Mouse (Mus musculus) v-Abl transformed pro-B cells (cell line): ENCODE results near the gene Lactbl1.

Source experiments
- in situ Hi-C, 2 experiments: fragments of 400-800 bp; cut with MboI; formaldehyde crosslinking; loops; one replicate each; pipeline ENCODE4 v1.15.1; 2025; ENCODE audit not compliant: unreplicated experiment in 2 of 2

Lactbl1 gene

GRCm38 (mm10) chr4:136631237-136631994, 9.0 kb downstream of the Lactbl1 start:
- in situ Hi-C loops, result no loop called here

- in situ Hi-C loops, result no loop called here
These were observed 13.6 kb downstream of the Lactbl1 start for GRCm38 (mm10) chr4:136635995-136636394.

DNA sequence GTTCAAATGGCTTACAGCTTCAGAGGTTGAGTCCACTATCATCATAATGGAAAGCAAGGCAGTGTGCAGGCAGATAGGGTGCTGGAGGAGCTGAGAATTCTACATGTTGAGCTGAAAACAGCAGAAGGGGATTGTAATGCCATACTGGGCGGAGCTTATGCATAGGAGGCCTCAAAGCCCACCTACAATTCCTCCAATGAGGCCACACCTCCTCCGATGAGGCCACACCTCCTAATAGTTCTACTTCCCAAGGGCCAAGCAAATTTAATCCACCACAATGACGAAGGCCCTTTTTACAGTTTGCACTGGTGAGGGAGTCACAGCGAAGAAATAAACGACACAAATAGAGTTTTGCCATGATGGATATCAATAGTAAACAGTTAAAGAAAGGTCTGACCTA, 14.1 kb downstream of the Lactbl1 start:
- in situ Hi-C loops, result no loop called here

DNA sequence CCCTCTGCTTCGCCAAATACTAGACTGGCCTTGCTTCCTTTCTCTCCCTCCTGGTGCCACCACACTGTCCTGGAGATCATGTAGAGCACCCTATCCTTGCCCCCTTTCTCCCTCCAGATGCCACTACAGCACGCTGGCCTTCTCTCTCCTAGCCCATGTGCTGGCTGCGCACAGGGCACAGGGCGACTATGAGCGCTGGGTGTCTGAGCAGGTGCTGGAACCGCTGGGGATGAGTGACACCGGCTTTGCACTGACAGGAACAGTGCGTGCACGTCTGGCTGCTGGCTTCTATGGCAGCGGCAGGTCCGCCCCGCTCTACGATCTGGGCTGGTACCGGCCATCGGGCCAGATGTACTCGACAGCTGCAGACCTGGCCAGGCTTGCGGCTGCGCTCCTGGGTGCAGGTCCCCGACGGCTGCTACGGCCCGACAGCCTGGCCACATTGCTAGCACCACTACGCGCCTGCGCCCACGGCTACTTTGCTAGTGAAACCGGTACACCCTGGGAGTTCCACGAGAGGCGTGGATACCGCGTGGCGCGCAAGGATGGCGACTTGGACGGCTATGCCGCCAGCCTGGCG, 14.7 kb downstream of the Lactbl1 start:
- in situ Hi-C loops, result no loop called here

DNA sequence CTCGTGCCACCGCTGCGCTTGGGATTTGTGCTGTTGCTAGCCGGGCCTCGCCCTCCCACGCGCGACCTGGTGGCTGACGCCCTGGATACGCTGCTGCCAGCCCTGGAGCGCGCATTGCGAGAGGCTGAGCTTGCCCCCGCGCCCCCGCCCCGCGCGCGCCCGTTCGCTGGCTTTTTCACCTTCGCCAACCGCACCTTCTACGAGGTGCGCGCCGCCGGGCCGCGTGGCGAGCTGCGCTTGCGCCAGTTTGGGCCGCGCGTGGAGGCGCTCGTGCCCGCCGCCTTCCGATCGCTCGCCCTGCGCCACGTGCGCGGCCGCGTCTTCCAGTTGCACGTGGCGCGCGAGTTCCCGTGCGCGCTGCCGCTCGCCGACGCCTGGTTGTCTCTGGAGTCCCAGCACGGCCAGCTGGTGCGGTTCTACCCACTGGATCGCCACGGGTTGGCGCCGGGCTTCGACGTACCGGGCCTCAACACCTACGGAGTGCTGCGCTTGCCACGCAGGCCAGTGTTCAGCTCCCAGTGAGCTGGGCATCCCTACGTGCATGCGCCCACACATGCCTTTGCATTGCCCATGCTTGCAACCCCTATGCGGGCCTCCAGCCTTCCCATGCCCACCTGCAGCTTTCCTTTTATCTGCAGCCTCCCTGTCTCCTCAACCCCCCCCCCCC, 15.3 kb downstream of the Lactbl1 start:
- in situ Hi-C loops, result no loop called here

- in situ Hi-C loops, result no loop called here
These were observed 15.9 kb downstream of the Lactbl1 start for GRCm38 (mm10) chr4:136638230-136638750.

DNA sequence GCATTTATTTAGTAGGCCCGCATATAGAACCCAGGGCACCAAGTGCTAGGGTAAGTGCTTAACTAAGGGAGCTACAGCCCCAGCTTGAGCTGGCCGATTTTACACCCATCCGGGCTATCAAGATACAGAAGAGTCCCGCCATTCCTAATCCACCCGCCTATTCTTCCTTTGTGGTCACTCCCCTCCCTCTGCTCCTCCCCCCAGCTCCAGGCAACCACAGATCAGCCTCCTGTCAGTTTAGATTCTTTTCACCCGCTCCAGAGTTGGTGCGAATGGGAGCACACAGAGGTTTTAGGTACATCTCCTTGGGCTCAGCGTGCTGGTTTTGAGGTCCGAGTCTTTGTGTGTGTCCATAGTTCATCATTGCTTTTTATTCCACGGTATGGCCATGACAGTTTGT, 16.5 kb downstream of the Lactbl1 start:
- in situ Hi-C loops, result no loop called here

DNA sequence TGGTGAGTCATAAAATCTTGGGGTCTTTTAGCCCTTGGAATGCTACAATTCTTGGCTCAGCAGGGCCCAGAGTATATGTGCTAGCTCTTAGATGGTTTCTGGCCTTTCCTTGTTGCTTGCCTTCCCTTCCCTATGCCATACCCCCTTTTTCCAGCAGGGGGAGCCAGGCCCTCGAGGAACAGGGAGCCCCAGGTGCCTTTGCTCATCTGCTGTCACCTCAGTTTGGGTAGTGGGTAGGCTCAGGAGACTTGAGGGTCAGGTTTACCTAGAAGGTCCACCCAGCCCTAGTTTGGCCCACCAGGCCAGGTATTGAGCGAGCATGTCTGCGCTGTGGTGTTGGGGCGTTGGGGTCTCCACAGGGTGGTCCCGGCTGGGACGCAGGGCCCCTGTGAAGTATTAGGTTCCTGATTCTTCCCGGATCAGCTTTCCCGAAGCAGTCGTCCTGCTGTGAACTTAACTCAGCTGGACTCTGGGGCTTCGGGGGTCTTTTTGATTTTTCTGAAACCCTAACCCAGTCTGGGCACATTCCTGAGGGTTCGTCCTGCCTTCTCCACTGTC, 26.6 kb downstream of the Lactbl1 start:
- in situ Hi-C loops, result no loop called here

DNA sequence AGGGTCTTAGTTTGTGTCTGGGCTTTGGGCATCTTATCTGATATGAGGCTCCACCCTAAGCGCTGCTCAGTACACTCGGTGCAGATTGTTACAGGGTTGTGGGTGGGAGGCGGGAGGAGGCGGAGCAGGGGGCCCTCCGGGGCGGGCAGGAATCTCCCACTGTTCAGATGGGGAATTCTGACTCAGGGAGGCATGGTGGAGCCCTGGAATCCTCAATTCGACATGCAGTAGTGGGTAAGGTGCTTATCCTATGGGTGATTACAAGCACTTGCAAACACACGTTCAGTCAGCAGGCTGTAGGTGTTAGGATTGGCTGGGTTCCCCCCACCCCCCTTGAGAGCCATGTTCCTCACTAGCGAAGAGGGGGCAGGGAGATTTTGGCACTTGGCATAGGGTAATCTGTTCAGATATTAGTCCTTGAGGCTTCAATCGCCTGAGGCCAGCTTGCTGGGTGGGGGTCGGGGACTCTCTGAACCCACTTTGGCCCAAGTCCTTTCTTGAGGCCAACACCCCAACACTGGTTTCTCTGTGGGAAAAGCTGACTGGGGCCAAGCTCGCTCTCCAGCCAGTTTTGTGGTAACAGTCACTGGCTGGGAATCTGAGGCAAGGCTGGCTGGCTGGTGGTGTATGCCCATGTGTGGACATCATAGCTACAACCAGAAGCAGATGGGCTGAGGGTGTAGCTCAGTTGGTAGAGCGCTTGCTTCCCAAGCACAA, 27.2 kb downstream of the Lactbl1 start:
- in situ Hi-C loops, result loop anchor here (5.0 to 25.0 kb wide), 3 partner anchors 423 to 1288 kb away; no protein-coding TSS in a partner anchor

GRCm38 (mm10) chr4:136650261-136650660, 27.8 kb downstream of the Lactbl1 start:
- in situ Hi-C loops, result loop anchor here (5.0 to 25.0 kb wide), 3 partner anchors 422 to 1287 kb away; no protein-coding TSS in a partner anchor

GRCm38 (mm10) chr4:136651357-136651811, 29.0 kb downstream of the Lactbl1 start:
- in situ Hi-C loops, result loop anchor here (5.0 to 25.0 kb wide), 3 partner anchors 421 to 1286 kb away; no protein-coding TSS in a partner anchor

DNA sequence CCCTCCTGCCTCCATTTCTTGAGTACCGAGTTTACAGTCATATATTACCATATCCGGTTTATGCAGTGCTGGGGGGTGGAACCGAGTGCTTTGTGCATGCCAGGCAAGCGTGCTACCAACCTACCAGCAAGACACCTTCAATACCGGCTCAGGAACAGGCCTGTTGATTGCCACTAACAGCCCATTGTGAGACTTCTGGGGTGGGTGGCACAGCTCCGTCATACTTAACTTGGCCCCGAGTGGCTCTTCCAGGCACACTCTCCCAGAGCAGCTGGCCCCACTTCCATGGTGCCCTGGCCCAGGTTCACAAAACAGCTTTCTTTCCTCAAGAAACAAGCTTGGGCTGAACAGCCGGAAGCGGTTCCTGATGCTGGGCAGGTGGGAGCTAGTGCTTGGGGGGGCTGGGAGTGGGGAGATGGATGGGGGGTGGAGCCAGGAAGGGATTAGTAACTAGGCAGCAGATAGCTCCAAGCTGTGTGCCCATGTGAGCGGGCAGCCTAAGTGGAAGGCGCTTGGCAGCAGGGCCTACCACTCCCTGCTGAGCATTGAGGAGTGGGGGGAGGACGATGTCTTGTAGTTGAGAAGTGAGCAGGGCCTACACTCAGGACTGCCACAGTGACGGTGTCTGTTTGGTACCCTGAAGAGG, 29.6 kb downstream of the Lactbl1 start:
- in situ Hi-C loops, result loop anchor here (5.0 to 25.0 kb wide), 3 partner anchors 420 to 1285 kb away; no protein-coding TSS in a partner anchor

DNA sequence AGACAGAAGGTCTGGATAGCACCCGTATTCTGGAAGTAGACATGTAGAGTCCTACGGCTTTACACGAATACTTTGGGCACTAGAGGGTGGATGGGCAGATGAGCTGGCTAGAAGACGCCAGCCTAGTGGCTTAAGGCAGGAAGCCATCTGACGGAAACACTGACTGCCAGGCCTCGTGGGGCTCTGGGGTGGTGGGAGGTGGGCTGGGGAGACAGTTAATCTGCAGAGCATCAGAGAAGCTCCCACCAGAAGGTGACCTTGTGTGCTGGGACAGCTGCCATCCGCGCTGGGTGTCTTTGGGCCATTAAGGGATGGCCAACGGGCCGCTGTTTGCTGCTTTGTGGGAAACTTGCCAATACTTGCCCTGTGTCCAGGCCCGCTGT, 30.1 kb downstream of the Lactbl1 start:
- in situ Hi-C loops, result loop anchor here (5.0 to 25.0 kb wide), 3 partner anchors 420 to 1285 kb away; no protein-coding TSS in a partner anchor

DNA sequence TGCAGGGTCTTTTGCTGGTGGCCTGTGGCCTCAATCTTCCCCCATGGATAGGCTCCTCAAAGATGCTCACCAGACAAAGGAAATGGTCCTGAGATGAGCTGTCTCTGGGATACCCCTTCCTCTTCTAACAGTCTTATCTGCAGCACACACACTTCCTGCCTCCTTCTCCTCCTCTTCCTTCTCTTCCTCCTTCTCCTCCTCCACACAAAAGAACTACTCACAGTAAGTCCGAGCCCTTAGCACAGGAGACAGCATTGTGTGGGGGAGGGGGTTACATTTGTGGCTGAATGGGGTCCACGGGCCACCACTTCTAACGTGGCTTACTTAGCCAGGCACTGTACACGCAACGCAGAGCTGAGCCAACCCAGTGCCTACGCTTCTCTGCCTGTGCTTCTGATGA, 30.6 kb downstream of the Lactbl1 start:
- in situ Hi-C loops, result loop anchor here (5.0 to 25.0 kb wide), 3 partner anchors 419 to 1284 kb away; no protein-coding TSS in a partner anchor

DNA sequence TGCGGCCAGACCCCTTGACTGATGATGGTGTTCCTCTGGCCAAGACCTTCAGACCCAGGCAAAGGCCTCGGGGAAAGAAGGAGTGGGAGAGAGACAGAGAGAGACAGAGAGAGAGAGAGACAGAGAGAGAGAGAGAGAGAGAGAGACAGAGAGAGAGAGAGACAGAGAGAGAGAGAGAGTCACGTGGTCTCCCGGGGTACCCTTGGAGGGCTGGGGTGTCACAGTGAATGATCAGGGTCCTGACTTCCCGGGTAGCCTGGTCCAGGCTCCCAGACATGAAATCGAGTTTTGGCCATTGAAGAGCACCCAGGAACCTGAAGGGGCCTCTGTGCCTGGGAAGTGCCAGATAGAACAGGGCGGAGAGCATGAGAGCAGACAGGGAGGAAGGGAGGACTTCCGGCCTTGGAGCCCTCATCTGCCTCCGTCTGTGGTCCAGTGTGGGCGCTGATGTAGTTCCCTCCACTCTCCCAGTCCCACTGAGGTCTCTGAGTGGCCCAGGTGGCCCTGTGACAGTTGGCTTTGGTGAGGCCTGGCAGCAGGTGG, 31.3 kb downstream of the Lactbl1 start:
- in situ Hi-C loops, result loop anchor here (5.0 to 25.0 kb wide), 3 partner anchors 419 to 1284 kb away; no protein-coding TSS in a partner anchor

DNA sequence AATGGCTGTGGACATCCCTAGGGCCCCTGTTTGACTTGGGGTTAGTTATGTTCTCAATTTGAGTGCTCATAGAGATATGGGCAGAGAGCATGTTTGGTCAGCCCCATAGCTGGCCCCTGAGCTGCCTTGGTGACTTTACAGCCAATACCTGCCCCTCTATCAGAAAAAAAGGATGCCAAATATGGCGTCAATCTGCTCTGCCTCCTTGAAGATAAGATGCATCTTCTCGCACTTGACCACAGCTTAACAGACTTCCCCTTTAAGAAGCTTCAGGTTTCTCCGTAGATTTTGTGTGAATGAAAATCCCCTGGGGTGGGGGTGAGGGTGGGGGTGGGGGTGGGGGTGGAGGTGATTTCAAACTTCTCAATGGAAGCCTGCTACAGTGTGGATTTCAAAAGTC, 35.5 kb downstream of the Lactbl1 start:
- in situ Hi-C loops, result loop anchor here (10.0 to 25.0 kb wide), 2 partner anchors 627 to 1279 kb away; no protein-coding TSS in a partner anchor

- in situ Hi-C loops, result loop anchor here in 1 of 2 experiments (25.0 kb wide), 1 partner anchor 1272 kb away; no protein-coding TSS in a partner anchor
These were observed 42.6 kb downstream of the Lactbl1 start for GRCm38 (mm10) chr4:136665068-136665467.

GRCm38 (mm10) chr4:136666002-136666401, 43.6 kb downstream of the Lactbl1 start:
- in situ Hi-C loops, result loop anchor here in 1 of 2 experiments (25.0 kb wide), 1 partner anchor 1271 kb away; no protein-coding TSS in a partner anchor

- in situ Hi-C loops, result loop anchor here in 1 of 2 experiments (25.0 kb wide), 1 partner anchor 1270 kb away; no protein-coding TSS in a partner anchor
These were observed 45.3 kb downstream of the Lactbl1 start for GRCm38 (mm10) chr4:136667757-136668156.
